Mouse (Mus musculus) midbrain, postnatal 0 days (tissue): Measurements from ENCODE around the gene Pcnx3. TPM values are rescaled to one million over a fixed set of nuclear protein-coding genes. Genes with fewer than 3 reads are reported as not detected.

ENCODE experiments used
- ATAC-seq: fragments of 200-750 bp; cut with Nextera tagmentation; 2 replicates; pipeline ENCODE4 v1.8.0; 2017; ENCODE audit warnings: moderate number of reproducible peaks, mild to moderate bottlenecking, moderate TSS enrichment, moderate library complexity; ENCODE audit not compliant: low FRiP score
- DNase-seq: peaks from one replicate; pipeline ENCODE4 v3.0.0-alpha.2; 2015; ENCODE audit warnings: low spot score
- H3K27ac ChIP-seq: fragments of 300-500 bp; sonication (generic); 2 replicates; pipeline ENCODE4 v1.5.1; 2014; ENCODE audit warnings: low read depth, mild to moderate bottlenecking, low read length, mixed read lengths
- H3K27me3 ChIP-seq: fragments of 300-500 bp; sonication (generic); 2 replicates; pipeline ENCODE4 v1.6.1; 2014; ENCODE audit warnings: low read length, control low read depth, mixed read lengths; ENCODE audit not compliant: insufficient read depth
- H3K36me3 ChIP-seq: fragments of 300-500 bp; sonication (generic); 2 replicates; pipeline ENCODE4 v1.6.1; 2014; ENCODE audit warnings: low read length, control low read depth, mixed read lengths; ENCODE audit not compliant: insufficient read depth
- H3K4me1 ChIP-seq: fragments of 300-500 bp; sonication (generic); 2 replicates; pipeline ENCODE4 v1.6.1; 2014; ENCODE audit warnings: mild to moderate bottlenecking, control low read depth, antibody characterized with exemption, low read length, mixed read lengths; ENCODE audit not compliant: insufficient read depth
- H3K4me2 ChIP-seq: fragments of 300-500 bp; sonication (generic); 2 replicates; pipeline ENCODE4 v1.6.1; 2014; ENCODE audit warnings: low read depth, mild to moderate bottlenecking, low read length, mixed read lengths; ENCODE audit not compliant: poor library complexity, severe bottlenecking
- H3K4me3 ChIP-seq: fragments of 300-500 bp; sonication (generic); 2 replicates; pipeline ENCODE4 v1.5.1; 2014; ENCODE audit warnings: low read depth, mild to moderate bottlenecking, low read length, moderate library complexity
- H3K9ac ChIP-seq: fragments of 300-500 bp; sonication (generic); replicated peaks from 2 replicates; pipeline ENCODE4 v1.6.1; 2014; ENCODE audit warnings: mild to moderate bottlenecking, low read length, moderate library complexity, mixed read lengths; ENCODE audit not compliant: poor library complexity, severe bottlenecking
- H3K9me3 ChIP-seq: fragments of 300-500 bp; sonication (generic); 2 replicates; pipeline ENCODE4 v1.6.1; 2016; ENCODE audit warnings: low read length, control low read depth
- CTCF ChIP-seq: IDR thresholded peaks from 2 replicates; pipeline ENCODE4 v1.5.1; 2016; ENCODE audit warnings: antibody characterized with exemption, mild to moderate bottlenecking
- WGBS: fragments of 180-500 bp; shearing (Covaris S2); extraction: QIAGEN DNeasy Blood & Tissue Kit; methylation state at CpG from one replicate; pipeline ENCODE4 v1.1.7; 2014; 5-methylcytosine and 5-hydroxymethylcytosine counted together
- microRNA-seq: library from miRNA; unstranded; fragments of <30 nt; microRNA quantifications from one replicate; pipeline ENCODE4, GENCODE M21; 2016; ENCODE audit warnings: borderline number of aligned reads
- polyA plus RNA-seq: library from polyadenylated mRNA; unstranded; fragments of >200 nt; fragmentation: Nextera tagmentation; extraction: Ambion mirVana; gene quantifications from 2 replicates; pipeline ENCODE4 v1.2.1, GENCODE M21; 2015
- total RNA-seq: library from RNA; depleted of rRNA; stranded (reverse); fragments of >200 nt; gene quantifications from 2 replicates; pipeline ENCODE4 v1.2.3, GENCODE M21; 2014; rRNA removed

Gene Pcnx3
- total and polyA plus RNA-seq, 2 experiments from 2014 or later, result 19.1 to 103 TPM

GRCm38 (mm10) chr19:5629907-5630306, 58.8 kb downstream of the Pcnx3 start:
- H3K9me3 ChIP-seq, result no peaks in the 10 kb centered on the region
- H3K4me3 ChIP-seq, result no peak overlapping the region
- H3K36me3 ChIP-seq, result no peaks in the 10 kb centered on the region
- H3K27ac ChIP-seq, result no peak overlapping the region
- no peaks in the 10 kb centered on the region for H3K4me1 ChIP-seq
- no peak for TF ChIP-seq CTCF
- ATAC-seq (no peak), DNase-seq (no peak)
- H3K27me3 ChIP-seq, result no peaks in the 10 kb centered on the region
- no peak overlapping the region for H3K4me2 ChIP-seq
- no peak overlapping the region for H3K9ac ChIP-seq

GRCm38 (mm10) chr19:5625311-5625710, 63.4 kb downstream of the Pcnx3 start:
- TF ChIP-seq CTCF, result no peak
- WGBS, result 86% methylated on average over 8 of the region's 8 CpGs
- Histone ChIP-seq H3K9me3 (no peaks in the 10 kb centered on the region), H3K4me3 (no peak overlapping the region), H3K9ac (no peak overlapping the region), H3K27ac (no peak overlapping the region), H3K36me3 (no peaks in the 10 kb centered on the region), H3K27me3 (no peaks in the 10 kb centered on the region), H3K4me2 (no peak overlapping the region), H3K4me1 (no peaks in the 10 kb centered on the region)
- ATAC-seq (no peak), DNase-seq (no peak)

- TF ChIP-seq CTCF, result no peak
- H3K4me3 ChIP-seq, result no peak overlapping the region
- ATAC-seq (no peak), DNase-seq (no peak)
- no peaks in the 10 kb centered on the region for H3K36me3 ChIP-seq
- no peak overlapping the region for H3K27ac ChIP-seq
- 88% methylated on average over 5 of the region's 5 CpGs for WGBS
- H3K4me1 ChIP-seq, result no peaks in the 10 kb centered on the region
- H3K9ac ChIP-seq, result no peak overlapping the region
- H3K27me3 ChIP-seq, result no peaks in the 10 kb centered on the region
- H3K9me3 ChIP-seq, result no peaks in the 10 kb centered on the region
- no peak overlapping the region for H3K4me2 ChIP-seq
Observed at GRCm38 (mm10) chr19:5621884-5622283, 66.8 kb downstream of the Pcnx3 start.

GRCm38 (mm10) chr19:5620007-5620406, 68.7 kb downstream of the Pcnx3 start:
- 90% methylated on average over 4 of the region's 4 CpGs for WGBS
- Histone ChIP-seq H3K27me3 (no peaks in the 10 kb centered on the region), H3K4me1 (no peaks in the 10 kb centered on the region), H3K9ac (no peak overlapping the region), H3K9me3 (no peaks in the 10 kb centered on the region), H3K4me3 (no peak overlapping the region), H3K4me2 (no peak overlapping the region), H3K27ac (no peak overlapping the region), H3K36me3 (no peaks in the 10 kb centered on the region)
- no peak for TF ChIP-seq CTCF
- ATAC-seq (no peak), DNase-seq (no peak)

GRCm38 (mm10) chr19:5614953-5615352, 73.8 kb downstream of the Pcnx3 start:
- no peaks in the 10 kb centered on the region for H3K27me3 ChIP-seq
- H3K4me3 ChIP-seq, result no peak overlapping the region
- ATAC-seq (no peak), DNase-seq (no peak)
- H3K4me2 ChIP-seq, result no peak overlapping the region
- no peaks in the 10 kb centered on the region for H3K9me3 ChIP-seq
- TF ChIP-seq CTCF, result no peak
- peaks cover 3% of the 10 kb centered on the region; the same call in 1 of the 2 replicates for H3K4me1 ChIP-seq
- H3K36me3 ChIP-seq, result no peaks in the 10 kb centered on the region
- 76% methylated on average over 2 of the region's 2 CpGs for WGBS
- H3K27ac ChIP-seq, result no peak overlapping the region
- no peak overlapping the region for H3K9ac ChIP-seq

Small RNA genes lying within 50 kb of the gene (microRNA-seq; reads per million reads assigned to microRNA genes)
- not detected for gene Mir6987

Other genes with a start within 250 kb of the Pcnx3 start
- 0.11 TPM in 1 of 2 replicates, not detected in the other for gene Fosl1, start 241.4 kb downstream of the Pcnx3 start, total RNA-seq
- not detected in 2 replicates for gene Fosl1, start 241.4 kb downstream of the Pcnx3 start, polyA plus RNA-seq
- gene Ccdc85b, start 231.0 kb downstream of the Pcnx3 start, total RNA-seq, result 14.3 and 19.4 TPM in 2 replicates
- 15.4 and 15.6 TPM in 2 replicates for gene Ccdc85b, start 231.0 kb downstream of the Pcnx3 start, polyA plus RNA-seq
- gene Fibp, start 228.3 kb downstream of the Pcnx3 start, total RNA-seq, result 91.4 and 122 TPM in 2 replicates
- 174 and 191 TPM in 2 replicates for gene Fibp, start 228.3 kb downstream of the Pcnx3 start, polyA plus RNA-seq
- 0.33 and 0.94 TPM in 2 replicates for gene Ctsw, start 220.4 kb downstream of the Pcnx3 start, total RNA-seq
- 1.5 and 1.9 TPM in 2 replicates for gene Ctsw, start 220.4 kb downstream of the Pcnx3 start, polyA plus RNA-seq
- gene Efemp2, start 215.0 kb downstream of the Pcnx3 start, total RNA-seq, result 32.9 and 33.7 TPM in 2 replicates
- 35.2 and 36.1 TPM in 2 replicates for gene Efemp2, start 215.0 kb downstream of the Pcnx3 start, polyA plus RNA-seq
- 60.9 and 87.3 TPM in 2 replicates for gene Mus81, start 200.5 kb downstream of the Pcnx3 start, total RNA-seq
- 27.9 and 30.4 TPM in 2 replicates for gene Mus81, start 200.5 kb downstream of the Pcnx3 start, polyA plus RNA-seq
- gene Cfl1, start 198.5 kb downstream of the Pcnx3 start, total RNA-seq, result 1,453 and 1,672 TPM in 2 replicates
- gene Cfl1, start 198.5 kb downstream of the Pcnx3 start, polyA plus RNA-seq, result 3,482 and 3,602 TPM in 2 replicates
- gene 1700020D05Rik, start 185.1 kb downstream of the Pcnx3 start, total RNA-seq, result 3.2 and 7.3 TPM in 2 replicates
- 0.20 TPM in 1 of 2 replicates, not detected in the other for gene 1700020D05Rik, start 185.1 kb downstream of the Pcnx3 start, polyA plus RNA-seq
- gene Snx32, start 178.4 kb downstream of the Pcnx3 start, total RNA-seq, result 86.2 and 100 TPM in 2 replicates
- 88.7 and 94.4 TPM in 2 replicates for gene Snx32, start 178.4 kb downstream of the Pcnx3 start, polyA plus RNA-seq
- gene Ovol1, start 128.3 kb downstream of the Pcnx3 start, total RNA-seq, result 0.27 TPM in 1 of 2 replicates, not detected in the other
- gene Ovol1, start 128.3 kb downstream of the Pcnx3 start, polyA plus RNA-seq, result 0.05 TPM in 1 of 2 replicates, not detected in the other
- gene Ap5b1, start 120.9 kb downstream of the Pcnx3 start, total RNA-seq, result 12.8 and 14.5 TPM in 2 replicates
- 1.9 and 2.2 TPM in 2 replicates for gene Ap5b1, start 120.9 kb downstream of the Pcnx3 start, polyA plus RNA-seq
- gene Rnaseh2c, start 87.0 kb downstream of the Pcnx3 start, total RNA-seq, result 19.8 and 27.1 TPM in 2 replicates
- 43.1 and 50.9 TPM in 2 replicates for gene Rnaseh2c, start 87.0 kb downstream of the Pcnx3 start, polyA plus RNA-seq
- 126 and 150 TPM in 2 replicates for gene Kat5, start 78.7 kb downstream of the Pcnx3 start, total RNA-seq
- gene Kat5, start 78.7 kb downstream of the Pcnx3 start, polyA plus RNA-seq, result 73.9 and 76.8 TPM in 2 replicates
- 30.3 and 34.8 TPM in 2 replicates for gene Rela, start 51.4 kb downstream of the Pcnx3 start, total RNA-seq
- 30.8 and 31.8 TPM in 2 replicates for gene Rela, start 51.4 kb downstream of the Pcnx3 start, polyA plus RNA-seq
- 26.1 and 36.0 TPM in 2 replicates for gene Sipa1, start 25.2 kb downstream of the Pcnx3 start, total RNA-seq
- gene Sipa1, start 25.2 kb downstream of the Pcnx3 start, polyA plus RNA-seq, result 18.1 and 19.9 TPM in 2 replicates
- 18.3 and 24.0 TPM in 2 replicates for gene Map3k11, start 166 bp downstream of the Pcnx3 start, total RNA-seq
- gene Map3k11, start 166 bp downstream of the Pcnx3 start, polyA plus RNA-seq, result 9.6 and 10.6 TPM in 2 replicates
- gene Kcnk7, start 15.5 kb upstream of the Pcnx3 start, total RNA-seq, result not detected in 2 replicates
- 0.47 and 0.49 TPM in 2 replicates for gene Kcnk7, start 15.5 kb upstream of the Pcnx3 start, polyA plus RNA-seq
- 25.6 and 26.3 TPM in 2 replicates for gene Ehbp1l1, start 37.4 kb upstream of the Pcnx3 start, total RNA-seq
- gene Ehbp1l1, start 37.4 kb upstream of the Pcnx3 start, polyA plus RNA-seq, result 65.2 and 65.4 TPM in 2 replicates
- gene Fam89b, start 40.7 kb upstream of the Pcnx3 start, total RNA-seq, result 161 and 178 TPM in 2 replicates
- 126 TPM in 2 replicates for gene Fam89b, start 40.7 kb upstream of the Pcnx3 start, polyA plus RNA-seq
- gene Ltbp3, start 52.0 kb upstream of the Pcnx3 start, total RNA-seq, result 28.8 and 29.3 TPM in 2 replicates
- 9.1 and 12.8 TPM in 2 replicates for gene Ltbp3, start 52.0 kb upstream of the Pcnx3 start, polyA plus RNA-seq
- gene Scyl1, start 82.5 kb upstream of the Pcnx3 start, total RNA-seq, result 95.2 and 108 TPM in 2 replicates
- gene Scyl1, start 82.5 kb upstream of the Pcnx3 start, polyA plus RNA-seq, result 84.2 and 85.8 TPM in 2 replicates
- gene Frmd8, start 186.4 kb upstream of the Pcnx3 start, total RNA-seq, result 11.2 and 19.1 TPM in 2 replicates
- gene Frmd8, start 186.4 kb upstream of the Pcnx3 start, polyA plus RNA-seq, result 11.2 and 11.7 TPM in 2 replicates
- 3.7 and 4.8 TPM in 2 replicates for gene Slc25a45, start 188.9 kb upstream of the Pcnx3 start, total RNA-seq
- 2.1 and 2.7 TPM in 2 replicates for gene Slc25a45, start 188.9 kb upstream of the Pcnx3 start, polyA plus RNA-seq
- gene Tigd3, start 205.2 kb upstream of the Pcnx3 start, total RNA-seq, result 9.0 and 11.4 TPM in 2 replicates
- 10.6 and 10.9 TPM in 2 replicates for gene Tigd3, start 205.2 kb upstream of the Pcnx3 start, polyA plus RNA-seq
- gene Dpf2, start 224.1 kb upstream of the Pcnx3 start, total RNA-seq, result 52.9 and 84.7 TPM in 2 replicates
- 57.7 and 61.0 TPM in 2 replicates for gene Dpf2, start 224.1 kb upstream of the Pcnx3 start, polyA plus RNA-seq
- gene Cdc42ep2, start 235.9 kb upstream of the Pcnx3 start, total RNA-seq, result 20.6 and 28.4 TPM in 2 replicates
- 19.2 and 20.9 TPM in 2 replicates for gene Cdc42ep2, start 235.9 kb upstream of the Pcnx3 start, polyA plus RNA-seq